Mouse (Mus musculus): ENCODE results near the gene Abca7.
"Not testable (repeated sequence)": the region's sequence is repeated elsewhere in the genome, so short reads cannot be mapped to it uniquely, and the experiment has no call there.

Abca7 gene

GRCm38 (mm10) chr10:80020603-80021319, 24.5 kb downstream of the Abca7 start:
- DNase-seq (ENCODE audit: low read depth, low spot score): no peak

DNA sequence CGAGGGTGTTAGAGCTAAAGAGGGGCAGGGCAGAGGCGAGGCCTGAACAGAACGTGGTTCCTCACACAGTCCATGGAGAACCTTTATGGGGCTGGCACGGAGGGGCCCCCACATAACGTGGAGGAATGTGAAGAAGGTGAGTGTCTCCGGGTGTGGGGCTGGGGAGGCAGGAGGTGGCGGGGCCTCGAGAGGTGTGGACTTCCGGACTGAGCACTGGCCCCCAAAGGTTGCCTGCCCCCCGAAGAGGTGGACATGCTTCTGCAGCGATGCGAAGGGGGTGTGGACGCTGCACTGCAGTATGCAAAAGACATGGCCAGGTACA, 25.0 kb downstream of the Abca7 start:
- no peak for DNase-seq (ENCODE audit: low read depth, low spot score)

- peak; percentile 78 for DNase-seq (ENCODE audit: low read depth, low spot score)
Measured at GRCm38 (mm10) chr10:80022164-80022563, 25.9 kb downstream of the Abca7 start.

GRCm38 (mm10) chr10:80022806-80023205, 26.5 kb downstream of the Abca7 start:
- no peak for DNase-seq (ENCODE audit: low read depth, low spot score)

DNA sequence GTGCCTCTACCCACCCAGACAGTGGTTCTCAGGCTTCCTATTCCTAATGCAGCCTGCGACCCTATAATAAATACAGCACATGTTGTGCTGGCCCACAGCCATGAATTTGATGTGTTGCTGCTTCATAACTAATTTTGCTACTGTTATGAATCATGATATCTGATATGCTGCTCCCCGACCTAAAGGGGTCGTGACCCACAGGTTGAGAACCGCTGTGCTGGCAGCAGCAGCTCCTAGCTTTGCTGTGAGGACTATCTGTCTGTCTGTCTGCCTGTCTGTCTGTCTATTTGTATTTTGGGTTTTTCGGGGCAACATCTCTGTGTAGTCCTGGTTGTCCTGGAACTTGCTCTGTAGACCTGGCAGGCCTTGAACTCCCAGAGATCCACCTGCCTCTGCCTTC, 27.5 kb downstream of the Abca7 start:
- peak; percentile 78 for DNase-seq (ENCODE audit: low read depth, low spot score)

DNA sequence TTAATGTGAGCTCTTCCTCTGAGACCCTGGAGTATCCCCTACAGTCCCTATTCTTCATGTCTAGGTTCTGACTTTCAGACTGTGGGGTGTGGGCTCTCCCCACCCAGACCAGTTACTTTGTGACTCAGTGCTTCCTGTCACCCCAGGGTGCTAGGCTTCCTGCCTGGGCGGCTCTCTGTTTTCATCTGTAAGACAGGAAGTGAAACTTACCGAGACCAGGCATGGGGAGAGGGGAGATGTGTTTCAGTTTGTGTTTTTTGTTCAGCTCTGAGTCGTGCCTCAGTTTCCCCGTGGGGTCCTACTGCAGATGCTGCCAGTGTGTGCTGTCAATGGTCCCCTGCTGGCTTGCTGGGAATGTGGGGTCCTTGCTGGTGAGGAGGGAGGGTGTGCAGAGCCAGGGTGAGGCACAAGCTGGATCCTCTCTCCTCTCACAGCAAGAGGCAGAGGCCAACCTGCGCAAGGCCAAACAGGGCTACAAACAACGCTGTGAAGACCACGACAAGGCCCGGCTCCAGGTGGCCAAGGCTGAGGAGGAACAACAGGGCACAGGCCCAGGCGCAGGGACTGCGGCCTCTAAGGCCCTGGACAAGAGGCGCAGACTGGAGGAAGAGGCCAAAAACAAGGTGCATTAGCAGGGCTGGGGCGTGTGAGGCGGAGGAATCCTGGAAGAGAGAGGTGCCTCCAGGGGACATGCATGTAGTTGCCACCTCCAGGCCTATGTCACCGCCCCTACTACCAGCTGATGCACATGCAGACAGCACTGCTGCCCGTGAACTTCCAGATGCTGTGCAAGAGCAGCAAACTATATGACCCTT, 28.1 kb downstream of the Abca7 start:
- peak; percentile 91 for DNase-seq (ENCODE audit: low read depth, low spot score)

DNA sequence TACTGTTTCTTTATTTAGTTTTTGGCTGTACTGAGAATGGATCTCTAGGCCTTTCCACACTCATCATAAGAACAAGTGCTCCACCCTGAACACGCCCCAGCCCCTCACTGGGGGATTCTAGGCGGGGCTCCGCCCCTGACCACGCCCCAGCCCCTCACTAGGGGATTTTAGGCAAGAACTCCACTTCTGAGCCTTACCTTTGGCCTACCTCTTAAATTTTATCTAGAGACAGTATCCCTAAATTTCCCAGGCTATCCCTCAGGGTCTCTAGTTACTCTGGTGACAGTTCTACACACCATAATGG, 28.7 kb downstream of the Abca7 start:
- no peak for DNase-seq (ENCODE audit: low read depth, low spot score)

GRCm38 (mm10) chr10:80025463-80025862, 29.2 kb downstream of the Abca7 start:
- peak; percentile 21 for DNase-seq (ENCODE audit: low read depth, low spot score)

GRCm38 (mm10) chr10:80025889-80026288, 29.6 kb downstream of the Abca7 start:
- peak; percentile 67 for DNase-seq (ENCODE audit: low read depth, low spot score)

GRCm38 (mm10) chr10:80027681-80028520, 31.6 kb downstream of the Abca7 start:
- no peak for DNase-seq (ENCODE audit: low read depth, low spot score)

DNA sequence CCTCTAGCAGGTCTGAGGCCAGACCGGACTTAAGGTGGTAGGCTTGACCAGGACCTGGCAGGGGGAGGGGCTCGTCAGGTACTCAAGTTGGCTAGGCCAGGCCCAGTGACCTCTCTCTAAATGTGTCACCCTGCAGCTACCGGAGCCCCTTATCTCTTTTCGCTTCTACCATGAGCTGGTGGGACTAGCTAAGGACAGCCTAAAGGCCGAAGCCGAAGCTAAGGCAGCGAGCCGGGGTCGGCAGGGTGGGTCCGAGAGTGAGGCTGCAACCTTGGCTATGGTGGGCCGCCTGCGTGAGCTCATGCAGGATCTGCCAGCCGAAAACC, 32.2 kb downstream of the Abca7 start:
- DNase-seq (ENCODE audit: low read depth, low spot score): no peak

GRCm38 (mm10) chr10:80030191-80030590, 33.9 kb downstream of the Abca7 start:
- DNase-seq (ENCODE audit: low read depth, low spot score): peak; percentile 26

DNA sequence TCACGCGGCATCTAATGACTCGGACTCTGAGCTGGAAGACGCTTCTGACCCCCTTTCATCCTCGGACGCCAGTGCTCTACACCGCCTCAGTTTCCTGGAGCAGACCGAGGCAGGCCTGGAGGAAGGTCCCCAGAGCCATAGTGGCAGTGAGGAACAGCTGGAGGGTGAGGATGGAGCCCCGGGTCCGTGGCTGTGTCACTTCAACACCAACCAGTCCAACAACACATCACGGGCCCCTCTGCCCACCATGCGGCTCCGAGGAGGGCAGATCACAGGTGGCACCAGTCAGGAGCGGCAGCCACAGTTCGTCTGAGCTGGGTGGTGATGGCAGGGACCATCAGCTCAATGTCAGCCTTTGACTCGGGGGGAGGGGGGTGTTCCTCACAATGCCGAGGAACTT, 34.4 kb downstream of the Abca7 start:
- DNase-seq (ENCODE audit: low read depth, low spot score): no peak

DNA sequence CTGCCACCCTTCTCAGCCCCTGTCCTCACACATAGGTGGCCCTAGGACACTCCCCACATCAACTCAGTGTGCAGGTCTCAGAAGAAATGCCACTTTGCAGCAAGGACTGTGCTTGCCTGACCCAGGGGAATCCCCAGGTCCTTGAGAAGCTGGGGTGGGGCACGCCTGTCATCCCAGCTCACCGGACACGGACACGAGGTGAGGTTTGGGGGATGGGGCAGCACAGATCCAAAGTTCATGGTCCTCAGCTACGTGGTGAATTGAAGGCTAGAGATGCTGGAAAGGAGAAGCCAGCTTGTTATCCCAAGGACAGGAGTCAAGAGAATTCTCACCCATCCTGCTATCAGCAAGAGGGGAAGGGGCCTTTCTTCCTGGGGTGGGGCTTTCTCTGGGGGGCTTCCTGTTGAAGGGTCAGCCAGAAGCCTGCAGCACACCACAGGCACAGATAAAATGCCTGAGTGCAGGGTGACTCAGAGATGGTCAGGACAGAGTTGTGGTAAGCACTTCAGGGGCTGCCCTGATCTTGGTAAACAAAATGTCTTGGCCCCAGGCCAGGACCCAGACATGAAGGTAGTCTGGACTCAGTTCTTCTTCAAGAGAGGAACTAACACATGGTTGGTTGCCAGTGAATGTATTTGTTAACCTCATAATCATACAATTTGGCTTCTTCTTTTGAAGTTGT, 36.6 kb downstream of the Abca7 start:
- peak; percentile 78 for DNase-seq (ENCODE audit: low read depth, low spot score)

GRCm38 (mm10) chr10:80033511-80034391, 37.5 kb downstream of the Abca7 start:
- DNase-seq (ENCODE audit: low read depth, low spot score): no peak

GRCm38 (mm10) chr10:80035148-80035547, 38.9 kb downstream of the Abca7 start:
- DNase-seq (ENCODE audit: low read depth, low spot score): no peak

DNA sequence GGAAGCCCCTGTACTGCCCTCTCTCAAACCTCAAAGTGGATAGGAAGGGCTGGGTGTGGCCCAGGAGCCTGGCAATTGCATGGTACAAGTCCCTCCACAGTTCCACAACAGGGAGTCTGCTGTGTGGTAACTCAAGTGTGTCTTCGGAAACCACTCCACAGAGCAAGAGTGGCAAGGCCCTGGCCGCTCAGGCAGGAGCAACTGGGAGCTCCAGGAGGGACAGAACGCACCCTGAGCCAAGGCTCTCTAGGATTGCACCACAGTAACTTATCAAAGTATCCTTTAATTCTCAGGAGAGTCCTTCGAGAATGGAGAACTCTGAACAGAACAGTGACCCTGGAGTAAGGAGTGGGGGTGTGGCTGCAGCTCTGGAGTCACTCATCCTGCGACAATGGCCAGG, 39.4 kb downstream of the Abca7 start:
- DNase-seq (ENCODE audit: low read depth, low spot score): no peak

GRCm38 (mm10) chr10:80036832-80037231, 40.5 kb downstream of the Abca7 start:
- DNase-seq (ENCODE audit: low read depth, low spot score): no peak

- DNase-seq (ENCODE audit: low read depth, low spot score): peak; percentile 98
Measured at GRCm38 (mm10) chr10:80039559-80039979, 43.3 kb downstream of the Abca7 start, which contains the start of gene Polr2e. Polr2e (minus strand) TSS chr10:80039795.

GRCm38 (mm10) chr10:80041409-80042060, 45.2 kb downstream of the Abca7 start:
- not testable (repeated sequence) for DNase-seq (ENCODE audit: low read depth, low spot score)

All from CD4-positive helper T cell, adult 2 months (primary cell).